Mouse (Mus musculus): ENCODE data around the gene Arel1. TPM values are rescaled to one million over a fixed set of nuclear protein-coding genes. Genes with fewer than 3 reads are reported as not detected.

The Arel1 gene
- total RNA-seq, 2 experiments from 2014 or later, result 101 to 120 TPM

DNA sequence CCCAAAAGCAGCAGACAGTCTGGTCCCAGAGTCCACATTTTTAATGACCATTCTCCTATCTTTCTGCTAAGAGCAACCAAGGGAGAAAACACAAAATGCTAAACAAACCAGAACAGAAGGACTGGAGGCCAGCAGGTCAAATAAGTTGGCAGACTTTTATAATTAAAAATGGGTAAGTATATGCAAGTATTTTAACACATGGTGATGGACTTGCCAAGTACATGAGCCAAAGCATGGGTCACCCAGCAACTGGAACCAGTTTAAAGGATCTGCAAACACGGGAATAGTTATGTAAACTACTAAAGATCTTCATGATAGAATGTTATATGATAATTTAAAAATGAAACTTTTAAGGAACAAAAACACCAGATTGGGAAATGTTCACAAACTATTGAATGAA lies 18.3 kb downstream of the Arel1 start:
- DNase-seq (ENCODE audit: low spot score in 2 of 2), result no peak
- intact Hi-C loops (cut with DNase I), result no loop called here

DNA sequence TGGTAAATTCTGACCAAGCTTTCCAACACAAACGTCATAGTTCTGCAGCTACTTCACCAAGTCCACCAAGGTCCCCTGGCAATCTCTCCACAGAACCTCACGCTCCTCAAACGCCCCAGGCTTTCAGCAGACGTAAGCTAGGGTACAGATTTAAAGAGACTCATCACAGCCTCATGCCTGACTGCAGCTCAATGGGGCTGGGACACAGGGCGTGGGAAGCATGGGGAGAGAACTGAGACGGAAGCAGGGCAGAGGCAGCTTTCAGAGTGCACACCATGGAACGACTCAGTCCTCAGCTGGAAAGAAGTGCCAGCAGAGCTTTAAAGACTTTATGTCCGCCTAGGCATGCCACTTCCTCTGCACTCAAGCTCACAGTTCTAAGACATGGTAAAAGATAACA lies 19.2 kb downstream of the Arel1 start:
- no peak for DNase-seq (ENCODE audit: low spot score in 2 of 2)
- intact Hi-C loops (cut with DNase I), result no loop called here

GRCm38 (mm10) chr12:84950763-84951162 lies 19.9 kb downstream of the Arel1 start:
- DNase-seq (ENCODE audit: low spot score in 2 of 2), result no peak
- intact Hi-C loops (cut with DNase I), result no loop called here

- intact Hi-C loops (cut with DNase I), result no loop called here
- peak in 1 of 2 experiments; percentile 9 for DNase-seq (ENCODE audit: low spot score in 2 of 2)
Observed at GRCm38 (mm10) chr12:84948584-84949285, 22.0 kb downstream of the Arel1 start.

GRCm38 (mm10) chr12:84947894-84948583 lies 22.7 kb downstream of the Arel1 start:
- intact Hi-C loops (cut with DNase I), result no loop called here

DNA sequence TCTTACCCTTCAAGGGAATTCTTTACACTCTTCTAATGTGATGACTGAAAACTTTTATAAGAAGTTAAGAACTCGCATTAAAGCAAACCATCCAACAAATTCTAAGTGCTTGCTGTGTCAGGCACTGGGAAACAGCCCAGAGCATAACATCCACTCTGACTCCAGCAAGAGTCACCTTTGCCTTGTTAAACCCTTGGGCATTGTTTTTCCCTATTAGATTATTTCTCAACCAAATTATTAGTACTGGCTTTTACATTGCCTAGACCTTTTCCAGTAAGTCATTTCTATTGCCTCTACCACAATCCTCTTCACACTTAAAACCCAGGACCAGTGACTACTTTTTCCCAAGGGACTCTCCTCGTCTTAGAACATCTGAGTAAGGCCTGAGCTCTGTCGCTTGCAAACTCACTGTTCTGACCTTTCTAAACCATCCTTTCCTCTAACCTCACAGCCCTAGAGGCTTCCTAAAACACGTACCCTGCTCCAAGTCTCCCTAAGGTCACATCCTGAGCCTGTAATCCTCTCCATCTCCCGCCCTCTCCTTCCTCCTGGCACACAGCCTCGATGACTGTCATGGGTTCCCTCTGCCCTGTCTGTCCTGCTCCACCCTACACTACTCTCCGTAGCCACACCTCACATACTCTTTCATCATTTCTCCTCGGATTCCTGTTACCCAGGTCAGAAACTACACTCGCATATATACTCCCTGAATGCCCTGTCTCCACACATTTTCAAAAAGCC lies 25.7 kb downstream of the Arel1 start:
- intact Hi-C loops (cut with DNase I), result no loop called here
- no peak for DNase-seq (ENCODE audit: low spot score in 2 of 2)

More at GRCm38 (mm10) chr12:84947894-84948583, 22.7 kb downstream of the Arel1 start:
- DNase-seq (ENCODE audit: low spot score in 2 of 2), result no peak

GRCm38 (mm10) chr12:84944150-84944812 lies 26.4 kb downstream of the Arel1 start:
- DNase-seq (ENCODE audit: low spot score in 2 of 2), result no peak
- intact Hi-C loops (cut with DNase I), result no loop called here

DNA sequence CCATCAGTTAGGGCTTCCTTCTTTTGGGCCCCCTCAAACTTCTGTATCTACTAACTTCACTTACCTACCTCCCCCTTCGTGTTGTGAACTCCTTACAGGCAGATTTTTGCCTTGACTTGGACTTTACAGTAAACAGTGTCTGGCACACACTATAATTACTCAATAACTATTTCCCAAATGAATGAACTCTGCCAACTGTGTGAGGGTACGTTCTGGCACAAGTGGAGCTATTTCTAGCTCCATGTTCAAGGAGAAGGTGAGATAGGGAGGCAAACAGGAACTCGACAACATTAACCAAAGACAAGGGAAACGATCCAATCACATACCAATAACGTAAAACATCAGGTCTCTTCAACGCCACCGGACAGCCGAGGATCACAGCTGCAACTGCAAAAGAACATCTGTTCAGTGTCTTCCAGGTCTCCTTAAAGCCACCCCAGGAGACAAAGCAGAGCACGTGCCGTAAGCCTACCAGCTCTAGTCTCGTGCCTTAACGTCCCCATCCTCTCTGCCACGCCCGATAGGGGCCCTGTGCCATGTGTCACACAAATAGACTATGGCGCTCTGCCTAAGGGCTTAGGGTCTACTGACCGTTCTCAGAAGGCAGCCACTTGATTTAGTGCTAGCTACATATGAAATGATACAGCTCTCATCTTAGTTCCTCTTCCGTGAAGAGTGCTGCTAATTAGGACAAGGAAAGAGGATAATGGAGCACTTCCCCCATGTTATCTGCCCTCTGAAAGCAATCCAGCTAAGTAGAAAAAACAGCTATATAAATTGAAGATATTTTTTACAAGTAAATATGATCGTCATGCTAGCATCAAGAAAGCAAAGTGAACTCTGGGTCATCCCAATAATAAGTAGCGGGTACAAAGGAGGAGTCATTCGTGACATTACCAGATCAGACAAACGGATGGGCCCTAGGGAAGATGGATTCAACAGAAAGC lies 27.4 kb downstream of the Arel1 start:
- no peak for DNase-seq (ENCODE audit: low spot score in 2 of 2)
- intact Hi-C loops (cut with DNase I), result no loop called here

GRCm38 (mm10) chr12:84941717-84942116 lies 29.0 kb downstream of the Arel1 start:
- intact Hi-C loops (cut with DNase I), result no loop called here
- DNase-seq (ENCODE audit: low spot score in 2 of 2), result no peak

DNA sequence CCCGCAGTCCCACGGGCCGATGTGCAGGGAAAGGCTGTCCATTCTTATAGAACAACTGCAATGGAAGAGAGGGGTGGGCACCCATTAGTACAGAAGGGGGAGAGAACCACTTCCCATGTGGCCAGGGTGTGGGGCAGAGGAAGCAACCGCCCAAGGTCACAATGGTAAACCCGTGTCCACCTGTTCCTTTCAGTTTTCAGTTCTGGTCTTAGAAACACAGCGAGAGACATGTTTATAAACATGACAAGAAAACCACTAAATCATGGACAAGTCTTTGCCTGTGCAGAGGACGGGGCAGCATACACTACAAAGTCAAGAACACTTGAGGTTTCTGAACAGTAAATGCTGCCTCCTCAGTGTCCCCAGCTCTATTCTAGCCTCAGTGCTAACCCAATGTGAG lies 30.4 kb downstream of the Arel1 start:
- DNase-seq (ENCODE audit: low spot score in 2 of 2), result no peak
- intact Hi-C loops (cut with DNase I), result no loop called here

- intact Hi-C loops (cut with DNase I), result no loop called here
- peak in 1 of 2 experiments; percentile 50 for DNase-seq (ENCODE audit: low spot score in 2 of 2)
Observed at GRCm38 (mm10) chr12:84939117-84939516, 31.6 kb downstream of the Arel1 start.

- intact Hi-C loops (cut with DNase I), result no loop called here
- DNase-seq (ENCODE audit: low spot score in 2 of 2), result no peak
Observed at GRCm38 (mm10) chr12:84935343-84935742, 35.4 kb downstream of the Arel1 start.

DNA sequence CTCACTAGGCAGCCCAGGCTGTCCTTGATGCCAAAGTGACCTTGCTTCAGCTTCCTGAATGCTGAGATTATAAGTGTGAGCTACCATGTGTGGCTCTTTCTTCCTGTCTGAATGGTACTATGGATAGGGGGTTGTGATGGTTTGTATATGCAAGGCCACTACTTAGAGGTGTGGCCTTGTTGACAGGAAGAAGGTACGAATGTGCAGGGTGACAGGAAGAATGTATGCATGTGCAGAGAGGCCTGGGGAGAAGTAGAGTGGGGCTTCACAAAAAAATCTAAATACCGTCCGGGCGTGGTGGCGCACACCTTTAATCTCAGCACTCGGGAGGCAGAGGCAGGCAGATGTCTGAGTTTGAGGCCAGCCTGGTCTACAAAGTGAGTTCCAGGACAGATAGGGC lies 38.5 kb downstream of the Arel1 start:
- no peak for DNase-seq (ENCODE audit: low spot score in 2 of 2)
- intact Hi-C loops (cut with DNase I), result no loop called here

DNA sequence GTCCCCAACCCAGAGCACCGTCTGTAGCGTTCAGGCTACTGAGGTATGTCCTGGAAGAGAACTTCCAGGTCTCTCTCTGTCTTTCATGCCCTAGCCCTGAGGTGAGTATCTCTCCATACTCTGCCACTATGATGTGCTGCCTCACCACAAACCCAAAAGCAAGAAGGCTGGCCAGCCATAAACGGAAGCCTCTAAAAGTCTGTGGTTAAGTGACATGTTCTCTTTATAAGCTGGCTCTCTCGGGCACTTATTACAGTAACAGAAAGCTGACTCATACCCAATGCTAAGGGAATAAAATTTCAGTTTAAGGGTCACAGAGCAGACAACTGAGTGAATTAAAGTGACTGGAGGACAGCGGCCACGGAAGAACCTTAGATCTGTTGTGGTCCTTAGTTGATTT lies 44.2 kb downstream of the Arel1 start:
- intact Hi-C loops (cut with DNase I), result loop anchor here (5.0 kb wide), 1 partner anchor 54 kb away; no protein-coding TSS in a partner anchor

GRCm38 (mm10) chr12:84924324-84924723 lies 46.4 kb downstream of the Arel1 start:
- intact Hi-C loops (cut with DNase I), result no loop called here
- DNase-seq (ENCODE audit: low spot score in 2 of 2), result peak in 1 of 2 experiments; percentile 40

More for the DNA sequence above, 44.2 kb downstream of the Arel1 start:
- DNase-seq (ENCODE audit: low spot score in 2 of 2), result no peak

- intact Hi-C loops (cut with DNase I), result no loop called here
- DNase-seq (ENCODE audit: low spot score in 2 of 2), result no peak
Observed at GRCm38 (mm10) chr12:84921881-84922419, 48.8 kb downstream of the Arel1 start.

DNA sequence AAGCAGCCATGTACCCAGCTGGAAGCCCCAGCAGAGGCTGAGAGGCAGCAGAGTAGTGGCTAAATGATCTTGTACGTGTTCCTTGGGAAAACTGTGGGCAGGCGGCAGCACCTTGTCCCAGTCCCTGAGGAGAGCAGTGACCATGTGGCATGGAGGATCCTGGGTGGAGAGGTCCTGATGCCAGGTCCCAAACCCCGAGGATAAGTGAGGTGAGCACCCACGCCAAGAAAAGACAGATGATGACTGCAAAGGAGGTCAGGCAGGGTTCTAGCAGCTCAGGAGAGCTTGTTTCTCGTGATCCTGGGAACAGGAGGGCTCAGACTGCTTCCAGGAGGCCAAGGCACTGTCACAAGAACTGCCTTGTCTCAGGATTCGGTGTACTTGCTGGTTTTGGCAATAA lies 51.9 kb downstream of the Arel1 start:
- no peak for DNase-seq (ENCODE audit: low spot score in 2 of 2)

GRCm38 (mm10) chr12:84917799-84918198 lies 52.9 kb downstream of the Arel1 start:
- no peak for DNase-seq (ENCODE audit: low spot score in 2 of 2)
- intact Hi-C loops (cut with DNase I), result no loop called here

More for the DNA sequence above, 51.9 kb downstream of the Arel1 start:
- intact Hi-C loops (cut with DNase I), result no loop called here

GRCm38 (mm10) chr12:84914959-84915358 lies 55.7 kb downstream of the Arel1 start:
- intact Hi-C loops (cut with DNase I), result no loop called here
- DNase-seq (ENCODE audit: low spot score in 2 of 2), result no peak
